Mouse (Mus musculus): ENCODE measurements around the gene Pacsin2.
A peak's percentile ranks its signal among the peaks of the same experiment; 100 is the strongest.

DNA sequence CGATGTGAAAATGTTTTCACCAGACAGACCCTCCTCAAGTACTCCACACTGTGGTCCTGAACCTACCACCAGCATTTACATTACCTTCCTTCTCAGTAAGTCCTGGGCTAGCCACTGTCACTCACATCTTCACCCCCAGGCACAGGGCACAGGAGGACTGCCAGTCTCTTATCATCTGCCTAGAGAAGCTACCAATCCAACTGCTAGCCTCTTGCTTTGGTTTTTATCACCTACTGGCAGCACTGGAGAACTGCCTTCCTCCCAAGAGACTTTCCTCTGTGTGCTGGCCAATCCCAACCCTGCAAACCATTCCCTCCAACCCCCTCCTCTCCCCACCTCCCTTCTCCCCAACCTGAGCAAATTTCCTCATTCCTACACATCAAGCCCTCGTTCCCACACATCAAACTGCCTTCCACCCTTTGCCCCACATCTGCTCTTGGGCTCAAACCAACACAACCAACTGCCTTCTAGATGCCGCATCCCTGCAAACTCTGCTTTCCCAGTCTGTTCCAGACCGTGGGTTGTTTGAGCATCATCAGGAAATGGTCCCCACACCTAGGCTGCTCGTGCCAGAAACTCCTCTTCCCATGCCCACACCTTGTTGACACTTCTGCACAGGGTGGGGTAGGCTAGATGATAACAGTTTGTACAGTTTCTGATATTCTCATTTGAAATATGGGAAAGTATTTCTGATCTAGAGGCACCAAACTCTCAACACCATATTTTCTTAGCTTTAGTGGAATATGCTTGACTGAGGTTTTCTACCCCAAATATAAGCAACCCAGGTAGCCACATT is 40.6 kb downstream of the Pacsin2 start:
- TF ChIP-seq CTCF (IDR thresholded peaks at IDR 0.05; ENCODE audit: low read depth) (peak; percentile 24), EP300 (optimal IDR thresholded peaks at IDR 0.05) (no peak)
